Mouse (Mus musculus) layer of hippocampus, postnatal 36 days (tissue): ENCODE results near the gene Axin1. TPM values are rescaled to one million over a fixed set of nuclear protein-coding genes. Genes with fewer than 3 reads are reported as not detected.
A peak's percentile ranks its signal among the peaks of the same experiment; 100 is the strongest.

Experiments
- DNase-seq, 2 experiments: peaks; one replicate each; pipeline ENCODE4 v3.0.0; 2022
- total RNA-seq, 2 experiments: library from RNA; stranded (reverse); gene quantifications; 2 replicates each; pipeline ENCODE4 v1.2.3; 2021

Axin1 gene
- total RNA-seq, 2 experiments from 2014 or later, result 23.0 to 24.8 TPM

DNA sequence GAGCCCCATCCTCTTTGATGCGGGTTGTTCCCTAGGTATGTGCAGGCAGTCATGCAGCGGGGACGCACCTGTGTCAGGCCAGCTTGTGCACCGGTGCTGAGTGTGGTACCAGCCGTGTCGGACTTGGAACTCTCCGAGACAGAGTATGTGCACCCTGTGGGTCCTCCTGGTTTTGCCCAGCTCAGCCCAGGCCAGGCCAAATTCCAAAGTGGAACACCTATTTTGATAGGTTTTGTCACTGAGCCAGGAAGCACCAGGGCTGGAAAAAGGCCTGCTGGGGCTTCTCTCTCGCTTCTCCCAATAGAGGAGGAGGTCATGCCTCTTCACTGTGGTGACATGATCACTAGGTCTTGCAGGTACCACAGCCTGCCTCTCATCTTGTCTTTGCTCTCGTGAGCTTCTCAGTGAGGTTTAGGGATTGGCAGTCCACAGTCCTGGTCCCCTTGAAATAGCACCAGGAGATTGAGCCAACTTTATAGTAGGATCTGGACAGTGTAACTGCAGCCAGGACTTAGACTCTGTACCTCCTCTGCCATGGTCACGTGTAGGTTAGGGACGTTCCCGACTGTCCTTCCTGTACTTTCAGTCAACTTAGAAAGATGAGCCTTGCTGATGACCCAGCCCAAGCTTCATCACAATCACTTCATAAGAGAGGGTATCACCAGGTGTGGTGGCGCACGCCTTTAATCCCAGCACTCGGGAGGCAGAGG, 54.1 kb downstream of the Axin1 start:
- DNase-seq, result no peak

DNA sequence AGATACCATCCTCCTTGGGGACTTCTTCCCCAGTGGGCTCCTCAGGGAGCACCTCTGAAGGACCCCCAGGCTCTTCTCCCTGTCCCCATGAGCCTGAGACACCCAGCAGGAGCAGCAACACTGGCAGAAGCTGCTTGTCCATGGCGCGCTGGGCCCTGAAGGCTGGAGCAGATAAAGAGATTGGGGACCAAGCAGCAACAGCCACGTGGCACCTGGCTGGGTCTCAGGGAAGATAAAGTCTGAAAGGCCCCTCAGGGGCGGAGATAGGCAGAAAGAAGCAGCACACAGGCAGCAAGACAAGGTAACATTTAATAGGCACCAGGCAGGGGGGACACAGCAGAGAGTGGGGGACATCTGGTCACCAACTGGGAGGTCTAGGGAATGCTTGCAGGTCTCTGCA, 60.4 kb downstream of the Axin1 start, which contains the start of gene Pdia2:
Gene Pdia2, minus strand, starts transcription at position 196 of the 400 bp plus-strand sequence.
- DNase-seq, result no peak

DNA sequence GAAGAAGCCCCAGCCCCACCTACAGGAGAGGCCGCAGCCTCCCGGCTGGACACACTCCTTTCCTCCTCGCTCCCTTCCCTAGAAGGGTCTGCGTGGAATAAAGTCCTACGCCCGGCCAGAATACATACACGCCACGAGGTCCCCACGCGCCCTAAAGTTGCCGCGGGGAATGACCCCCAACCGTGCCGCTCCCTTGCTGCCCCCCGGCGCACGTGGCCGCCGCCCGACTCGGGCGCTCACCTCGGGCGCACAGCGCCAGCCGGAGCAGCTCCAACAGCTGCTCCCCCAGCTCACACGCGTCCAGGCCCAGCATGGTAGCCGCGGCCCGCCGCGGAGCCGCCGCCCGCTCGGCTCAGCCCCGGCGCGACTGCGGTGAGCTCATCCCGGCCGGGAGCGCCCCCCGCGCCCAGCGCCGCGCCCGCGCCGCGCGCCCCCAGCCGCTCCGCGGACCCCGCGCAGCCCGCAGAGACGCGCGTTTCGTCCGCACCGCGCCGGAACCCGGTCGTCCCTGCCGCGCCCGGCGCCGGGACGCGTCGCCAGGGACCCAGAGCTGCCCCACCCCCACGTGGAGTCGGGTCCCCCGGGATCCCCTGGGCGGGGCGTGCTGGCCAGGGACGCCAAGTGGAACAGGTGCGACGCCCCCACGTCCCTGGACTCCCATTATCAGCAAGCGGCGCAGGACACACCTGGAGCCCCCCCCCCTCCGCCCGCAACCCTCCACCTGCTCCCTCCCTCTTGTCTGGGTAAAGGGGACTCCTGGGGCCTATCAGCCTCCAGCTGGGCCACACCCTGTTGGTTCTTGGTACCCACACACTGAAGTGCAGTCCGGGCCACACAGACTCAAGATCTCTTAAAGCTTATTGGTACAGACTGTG, 62.6 kb downstream of the Axin1 start:
- DNase-seq, result no peak

DNA sequence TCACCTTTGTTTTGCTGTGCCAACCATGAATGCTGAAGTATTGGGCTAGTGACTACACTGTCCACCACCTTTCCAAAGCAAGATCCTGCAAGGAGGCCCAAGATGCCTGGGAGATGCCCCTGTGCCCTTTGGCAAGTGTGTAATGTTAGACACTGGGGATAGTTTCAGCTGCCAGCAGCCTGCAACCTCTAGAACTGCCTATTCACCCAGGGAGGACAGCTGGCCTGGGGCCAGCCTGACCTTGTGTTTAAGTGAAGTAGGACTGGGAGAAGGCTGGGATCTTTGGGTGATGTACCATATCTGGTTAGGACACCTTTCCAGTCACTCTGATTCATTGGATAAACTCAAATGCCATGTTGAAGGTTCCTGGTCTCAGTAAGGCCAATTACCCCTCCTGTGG, 63.5 kb downstream of the Axin1 start:
- no peak for DNase-seq

DNA sequence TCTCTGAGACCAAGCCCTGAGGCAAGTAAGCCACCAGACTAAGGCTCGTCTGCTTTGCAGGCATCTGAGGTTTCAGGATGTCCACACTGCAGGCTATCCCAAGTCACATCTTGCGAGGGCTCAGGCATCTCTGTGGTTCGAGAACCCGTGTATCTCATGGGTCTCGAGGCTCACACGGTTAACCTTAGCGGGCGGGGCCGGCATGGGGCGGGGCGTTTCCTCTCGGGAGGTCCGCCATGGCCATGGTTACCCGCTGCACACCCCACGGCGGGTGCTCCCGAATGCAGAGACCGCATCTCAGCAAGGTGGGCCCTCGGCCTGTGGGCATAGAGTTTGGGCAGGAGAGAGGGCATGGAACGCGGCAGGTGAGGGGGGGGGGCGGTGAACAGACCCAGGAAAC, 64.2 kb downstream of the Axin1 start, which contains the start of gene Rgs11:
Gene Rgs11, plus strand, starts transcription at position 215 of the 400 bp plus-strand sequence.
- no peak for DNase-seq

DNA sequence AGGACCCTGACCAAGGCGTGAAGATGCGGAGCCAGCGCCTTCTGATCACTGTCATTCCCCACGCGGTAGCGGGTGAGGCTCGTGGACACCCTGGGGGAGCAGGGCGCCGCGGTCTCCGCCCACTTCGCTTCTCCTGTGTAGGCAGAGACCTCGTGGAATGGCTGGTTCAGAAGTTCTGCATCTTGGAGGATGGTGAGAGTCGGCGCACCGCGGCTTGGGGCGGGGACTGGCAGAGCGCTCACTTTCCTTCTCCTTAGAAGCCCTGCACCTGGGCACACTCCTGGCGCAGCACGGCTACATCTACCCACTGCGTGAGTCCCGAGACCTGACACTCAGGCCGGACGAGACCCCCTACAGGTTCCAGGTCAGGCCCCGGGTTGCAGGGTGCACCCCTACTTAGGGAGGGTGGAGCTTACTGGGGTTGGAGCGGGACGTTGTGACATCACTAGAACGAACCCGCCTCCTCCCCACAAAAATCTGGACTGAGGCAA, 64.9 kb downstream of the Axin1 start:
- peak; percentile 54 to 64 for DNase-seq

DNA sequence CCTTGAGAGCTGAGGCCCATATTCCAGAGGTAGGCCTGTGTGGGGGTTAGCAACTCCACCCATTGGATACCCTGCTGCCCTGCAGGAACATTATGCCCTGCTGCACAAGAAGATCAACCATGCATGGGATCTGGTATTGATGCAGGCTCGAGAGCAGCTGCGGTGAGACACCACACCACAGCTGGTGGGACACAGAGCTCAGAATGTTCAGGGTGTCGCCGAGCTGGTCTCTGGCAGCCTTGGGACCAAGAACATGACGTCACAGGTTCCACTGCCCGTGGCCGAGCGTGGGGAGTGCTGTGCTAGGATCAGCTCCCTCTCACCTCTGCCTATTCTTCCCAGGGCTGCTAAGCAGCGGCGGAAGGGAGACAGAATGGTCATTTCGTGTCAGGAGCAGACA, 66.3 kb downstream of the Axin1 start:
- DNase-seq, result no peak

DNA sequence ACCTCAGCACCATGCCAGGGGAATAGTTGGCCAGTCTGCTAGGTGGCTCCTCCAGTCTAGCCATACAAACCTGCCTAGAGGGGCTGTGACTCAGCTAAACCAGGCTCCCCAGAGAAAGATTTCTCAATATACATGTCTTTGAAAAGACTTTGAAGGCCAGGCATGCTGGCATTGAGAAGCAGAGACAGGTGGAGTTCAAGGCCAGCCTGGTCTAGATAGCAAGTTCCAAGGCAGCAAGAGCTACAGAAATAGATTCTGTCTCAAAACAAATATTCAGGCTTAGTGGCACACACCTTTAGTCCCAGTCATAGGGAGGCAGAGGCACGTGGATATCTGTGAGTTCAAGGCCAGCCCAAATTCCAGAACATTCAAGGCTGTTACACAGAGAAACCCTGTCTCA, 67.9 kb downstream of the Axin1 start:
- DNase-seq, result no peak

DNA sequence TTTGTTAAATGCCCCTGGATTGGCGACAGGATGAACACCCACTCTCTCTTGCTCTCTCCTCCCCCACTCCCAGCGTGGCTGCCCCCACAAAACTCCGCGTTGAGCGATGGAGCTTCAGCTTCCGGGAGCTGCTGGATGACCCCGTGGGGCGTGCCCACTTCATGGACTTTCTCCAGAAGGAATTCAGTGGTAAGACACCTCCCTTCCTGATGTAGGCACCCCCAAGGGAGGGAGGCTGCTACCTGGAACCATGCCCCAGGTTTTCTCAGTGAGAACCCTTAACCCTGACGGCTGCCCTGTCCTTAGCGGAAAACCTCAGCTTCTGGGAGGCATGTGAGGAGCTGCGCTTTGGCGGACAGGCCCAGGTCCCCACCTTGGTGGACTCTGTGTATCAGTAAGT, 69.2 kb downstream of the Axin1 start, which contains the start of gene Arhgdig:
Gene Arhgdig, minus strand, starts transcription at position 101 of the 400 bp plus-strand sequence.
- no peak for DNase-seq

DNA sequence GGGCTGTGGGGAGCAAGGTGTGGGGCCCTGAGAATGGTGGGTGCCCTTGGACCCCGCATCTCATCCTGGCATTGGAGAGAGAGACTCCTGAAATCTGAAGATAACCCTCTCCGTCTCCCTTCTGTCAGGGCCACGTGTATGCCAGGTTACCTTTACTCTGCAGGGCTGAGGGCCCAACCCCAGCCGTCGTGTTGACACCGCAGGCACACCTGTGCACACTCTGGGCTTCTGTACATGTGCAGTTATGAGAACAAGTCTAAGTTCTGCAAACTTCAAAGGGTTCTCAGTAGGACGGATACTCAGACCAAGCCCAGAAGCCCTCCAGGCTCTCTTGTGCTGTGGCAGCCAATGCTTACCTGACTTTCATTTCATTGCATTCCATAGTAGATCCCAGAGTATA, 73.8 kb downstream of the Axin1 start:
- DNase-seq, result no peak

DNA sequence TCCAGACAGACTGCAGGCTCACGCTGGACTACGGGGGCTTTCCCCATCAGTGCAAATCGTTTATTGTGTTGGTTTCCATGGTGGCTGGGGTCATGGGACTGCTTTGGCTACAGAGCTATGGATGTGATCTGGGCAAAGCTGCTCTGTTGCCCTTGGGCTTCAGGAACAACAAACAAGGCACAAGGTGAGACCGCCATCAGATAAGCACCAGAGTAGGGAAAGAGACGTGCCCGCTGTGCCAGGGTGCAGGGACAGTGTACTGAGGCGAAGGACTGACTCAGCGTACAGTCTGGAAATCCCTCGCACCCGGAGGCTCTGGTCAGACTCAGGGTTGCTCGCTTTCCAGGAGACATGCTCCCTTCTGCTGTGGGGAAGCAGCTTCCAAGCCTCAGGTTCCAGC, 74.2 kb downstream of the Axin1 start:
- no peak for DNase-seq

DNA sequence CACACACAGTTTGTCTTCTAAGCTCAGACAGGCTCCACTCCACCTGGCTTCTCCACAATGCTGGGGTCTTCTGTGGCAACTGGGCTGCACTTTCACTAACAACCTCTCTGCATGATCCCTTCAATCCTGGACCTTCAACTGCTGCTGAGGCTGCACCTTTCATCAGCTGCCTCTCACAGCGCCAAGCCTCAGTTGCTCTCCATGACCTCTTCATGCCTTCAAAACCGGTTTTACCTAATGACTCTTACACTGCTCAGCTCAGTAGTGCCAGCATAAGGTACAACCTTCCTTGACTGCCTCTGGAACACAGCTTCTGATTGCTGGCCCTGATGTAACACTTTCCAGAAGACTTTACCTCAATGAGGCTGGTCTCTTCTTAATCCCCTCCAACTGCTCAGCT, 83.0 kb downstream of the Axin1 start:
- no peak for DNase-seq

DNA sequence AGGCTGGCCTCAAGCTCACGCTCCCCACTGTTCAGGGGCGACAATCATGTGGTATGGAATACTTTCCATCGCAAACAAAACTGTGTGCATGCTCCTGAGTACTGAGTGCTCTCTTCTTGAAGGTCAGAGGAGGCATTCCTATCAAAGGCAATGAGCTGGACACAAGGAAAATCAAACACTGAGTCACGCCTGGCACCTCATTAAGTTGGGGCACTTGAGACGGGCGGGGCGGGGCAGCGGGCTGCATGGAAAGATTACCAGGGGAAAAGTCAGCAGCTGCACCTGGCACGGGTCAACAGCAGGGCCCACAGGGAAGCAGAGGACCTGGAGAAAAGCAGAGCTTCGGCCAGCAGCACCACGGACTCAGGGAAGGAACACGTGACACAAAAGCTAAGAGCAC, 86.7 kb downstream of the Axin1 start:
- DNase-seq, result no peak

DNA sequence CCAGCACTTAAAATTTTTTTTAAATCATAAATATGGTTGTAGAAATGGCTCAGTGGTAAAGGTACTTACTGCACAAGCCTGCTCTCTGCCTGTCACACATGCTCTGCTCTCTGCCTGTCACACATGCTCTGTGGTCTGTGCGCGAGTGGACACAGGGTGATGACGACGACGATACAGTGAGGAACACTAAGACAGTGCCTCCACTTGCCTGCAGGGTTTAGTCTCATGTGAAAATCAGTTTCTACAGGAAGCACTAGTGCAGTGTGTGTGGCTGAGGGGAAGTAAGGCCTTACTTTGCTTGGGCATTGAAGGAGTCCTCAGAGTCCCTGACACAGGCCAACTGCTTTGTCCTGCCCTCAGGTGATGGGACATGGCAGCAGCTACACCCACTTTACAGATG, 91.3 kb downstream of the Axin1 start:
- DNase-seq, result no peak

DNA sequence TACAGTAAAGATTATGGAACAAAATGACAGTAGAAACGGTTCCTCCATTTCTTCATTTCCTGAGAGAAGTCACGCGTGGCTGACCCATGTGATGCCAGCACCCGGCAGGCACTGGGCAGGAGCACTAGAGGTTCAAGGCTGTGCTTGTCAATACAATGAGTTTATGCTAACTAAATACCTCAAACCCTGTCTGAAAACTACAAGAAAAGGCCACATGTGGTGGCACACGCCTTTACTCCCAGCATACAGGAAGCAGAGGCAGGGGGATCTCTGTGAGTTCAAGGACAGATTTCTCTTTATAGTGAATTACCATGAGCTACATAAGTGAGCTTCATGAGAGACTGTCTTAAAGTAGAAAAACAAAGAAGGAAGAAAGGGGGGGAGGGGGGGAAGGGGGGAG, 92.7 kb downstream of the Axin1 start:
- DNase-seq, result no peak

DNA sequence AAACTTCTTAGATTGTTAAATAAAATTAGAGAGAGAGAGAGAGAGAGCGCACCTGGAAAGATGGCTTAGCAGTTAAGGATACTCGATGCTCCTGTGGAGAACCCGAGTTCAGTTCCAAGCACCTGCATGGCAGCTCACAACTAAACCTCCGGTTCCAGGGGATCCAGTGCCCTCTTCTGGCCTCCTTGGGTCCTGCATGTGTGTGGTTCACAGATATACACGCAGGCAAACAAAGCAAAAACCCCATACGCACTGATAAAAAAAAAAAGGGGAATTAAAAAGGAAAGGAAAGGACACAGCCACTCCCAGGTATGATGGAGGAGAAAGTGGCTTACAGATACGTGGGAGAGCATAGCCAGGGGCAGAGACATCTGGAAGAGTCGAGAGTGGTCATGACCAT, 94.4 kb downstream of the Axin1 start:
- DNase-seq, result no peak

DNA sequence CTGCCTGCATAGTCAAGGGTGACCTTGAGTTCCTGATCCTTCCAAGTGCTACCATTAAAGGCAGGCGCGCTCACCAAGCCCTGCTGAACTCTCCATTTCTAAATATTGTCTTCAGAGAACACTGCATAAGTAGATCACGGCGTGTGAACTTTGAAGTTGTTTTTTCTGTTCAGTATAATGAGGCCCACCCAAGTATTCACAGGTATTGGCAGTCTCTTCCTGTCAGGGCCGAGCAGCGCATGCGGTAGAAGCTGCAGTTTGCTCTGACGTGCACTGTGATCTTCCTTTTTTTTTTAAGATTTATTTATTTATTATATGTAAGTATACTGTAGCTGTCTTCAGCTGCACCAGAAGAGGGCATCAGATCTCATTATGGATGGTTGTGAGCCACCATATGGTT, 95.9 kb downstream of the Axin1 start:
- no peak for DNase-seq

DNA sequence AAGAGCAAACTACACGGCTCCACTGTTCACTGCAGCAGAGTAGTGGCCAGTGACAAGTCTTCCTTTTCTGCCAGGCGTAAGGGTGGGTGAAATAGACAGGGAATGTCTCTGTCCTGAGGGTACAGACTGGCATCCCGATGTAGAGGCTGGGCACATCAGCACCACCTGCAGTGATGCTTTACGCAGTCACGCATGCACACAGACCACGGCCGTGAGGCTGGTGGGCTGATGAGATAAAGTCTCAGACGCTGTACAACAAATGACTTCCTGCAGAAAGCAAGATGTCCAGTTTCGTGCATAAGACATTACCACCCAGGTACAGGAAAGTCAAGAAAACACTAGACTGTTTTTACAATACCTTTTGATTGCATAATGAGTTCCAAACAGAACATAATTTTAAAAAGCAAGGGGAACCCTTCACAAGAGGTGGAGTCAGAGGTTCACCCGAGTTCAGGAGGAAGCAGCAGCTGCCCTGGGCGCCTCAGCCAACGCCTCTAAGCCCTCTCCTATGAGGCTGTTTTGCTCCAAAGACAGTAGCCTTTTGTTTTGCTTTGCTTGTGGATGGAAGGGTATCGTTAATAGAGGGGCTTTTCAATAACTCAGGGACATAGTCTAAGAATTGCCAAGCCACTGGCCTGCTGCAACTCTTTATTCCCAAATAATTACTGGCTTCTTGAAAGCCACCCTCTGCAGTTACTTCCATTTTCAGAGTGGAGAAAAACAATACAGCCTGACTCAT, 96.8 kb downstream of the Axin1 start:
- no peak for DNase-seq

DNA sequence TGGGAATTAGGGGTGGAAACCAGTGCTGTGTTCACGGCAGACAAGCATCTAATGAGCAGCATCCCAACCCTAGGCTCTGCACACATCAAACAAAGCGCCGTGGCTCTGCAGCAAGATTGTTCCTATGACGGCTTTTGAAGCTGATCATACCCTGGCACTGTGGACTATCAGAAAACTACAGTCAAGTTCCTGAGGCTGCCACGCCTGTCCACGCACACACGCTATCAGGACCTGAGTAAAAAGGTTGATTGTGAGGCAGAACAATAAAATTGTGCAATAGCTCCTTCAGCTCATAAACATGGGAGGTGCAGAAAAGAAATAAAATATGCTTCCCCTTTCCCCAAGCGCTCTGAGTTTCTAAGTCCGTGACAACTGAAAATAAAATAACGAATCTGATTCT, 99.2 kb downstream of the Axin1 start:
- DNase-seq, result no peak

DNA sequence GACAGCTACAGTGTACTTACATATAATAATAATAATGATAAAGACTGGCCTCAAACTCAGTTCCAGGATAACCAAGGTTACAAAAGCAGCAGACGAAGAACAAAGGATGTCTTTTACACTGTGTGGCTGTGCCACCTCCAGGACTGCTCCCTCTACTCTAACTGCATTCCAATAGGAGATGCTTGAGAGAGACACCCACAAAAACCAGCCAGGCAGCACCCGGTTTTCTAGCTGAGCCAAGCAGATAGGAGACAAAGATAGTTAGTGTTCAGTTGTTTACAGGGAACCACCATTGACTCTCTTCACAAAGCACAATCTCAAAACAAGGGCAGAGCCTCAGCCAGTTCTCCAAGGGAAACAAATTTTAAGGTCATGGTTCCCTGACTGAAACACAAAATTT, 101.1 kb downstream of the Axin1 start:
- no peak for DNase-seq

DNA sequence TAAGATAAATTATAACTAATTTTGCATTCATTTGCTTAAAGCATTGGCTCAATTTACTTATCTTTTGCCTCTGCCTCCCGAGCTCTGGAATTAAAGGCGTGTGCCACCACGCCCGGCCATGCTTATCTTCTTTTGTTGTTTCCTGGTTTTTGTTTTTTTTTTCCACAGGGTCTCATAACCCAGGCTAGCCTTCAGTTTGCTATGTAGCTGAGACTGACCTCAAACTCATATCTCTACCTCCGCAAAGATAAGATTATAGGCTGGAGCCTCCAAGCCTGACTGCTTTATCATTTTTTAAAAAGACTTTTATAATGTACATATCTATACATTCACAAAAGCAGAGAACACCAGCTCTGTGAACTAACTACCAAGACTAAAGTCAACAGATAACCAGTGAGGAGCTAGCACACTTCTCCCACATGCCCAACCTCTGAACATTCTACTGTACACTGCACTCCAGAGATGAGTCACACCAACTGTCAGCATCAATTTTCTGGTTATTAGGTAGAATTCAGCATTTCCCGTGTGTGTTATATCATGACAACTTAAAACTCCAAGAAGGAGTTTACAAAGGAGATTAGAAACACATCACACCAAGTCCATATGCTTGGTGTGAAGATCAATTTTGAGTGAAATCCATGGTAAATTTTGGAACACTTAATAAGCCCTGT, 101.8 kb downstream of the Axin1 start:
- DNase-seq, result no peak

DNA sequence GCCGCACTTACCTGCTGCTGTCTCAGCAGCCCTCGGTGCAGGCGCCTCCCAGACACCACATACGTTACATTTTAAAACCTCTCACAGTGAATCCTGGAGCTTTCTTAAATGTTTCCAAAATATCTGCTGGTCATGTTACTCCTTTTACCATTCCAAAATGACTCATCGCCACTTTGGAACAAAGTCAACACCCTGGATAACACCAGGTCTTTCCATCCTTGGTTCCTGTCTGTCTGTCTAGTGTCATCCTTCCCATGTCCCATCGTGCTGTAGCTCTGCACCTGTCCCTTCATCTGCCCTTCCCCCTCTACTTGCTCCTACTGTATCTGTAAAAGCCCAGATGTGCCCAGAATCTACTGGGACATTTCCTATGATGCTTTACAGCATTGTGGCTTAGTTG, 102.5 kb downstream of the Axin1 start:
- DNase-seq, result no peak
